Comparison of ENCODE assay signal across 8 mouse cellular contexts in genomic region chr11:60454745-60455087, GRCm38 (mm10). TPM values are rescaled to one million over a fixed set of nuclear protein-coding genes. Genes with fewer than 3 reads are reported as not detected.
DNase-seq lines count a peak whose midpoint lies in the region; ATAC-seq and TF ChIP-seq lines count a peak whose summit lies in the region.

No protein-coding gene starts in this region.

- peak overlapping the region; percentile 76 for H3K4me3 ChIP-seq in lung, adult 2 months (replicated peaks; ENCODE audit: extremely low read depth, low read depth, low read length)
- peak overlapping the region; percentile 58 for H3K4me3 ChIP-seq in embryonic facial prominence, embryonic 12.5 days
- peak overlapping the region; percentile 73 for H3K4me3 ChIP-seq in hindbrain, embryonic 15.5 days
- peak overlapping the region; percentile 73 for H3K4me3 ChIP-seq in midbrain, embryonic 11.5 days (ENCODE audit: low read depth, low read length)

- intact Hi-C loops in left cerebral cortex, postnatal 36 days (cut with DNase I): loop anchor here (2.0 kb wide), 1 partner anchor 82 kb away; the partner anchor contains the start of gene Alkbh5

- DNase-seq in lung, adult 2 months: no peak
- DNase-seq in lung, postnatal 4 days: no peak
- no peak for DNase-seq in midbrain, embryonic 11.5 days (ENCODE audit: low spot score, missing footprints)
- no peak for DNase-seq in left cerebral cortex, postnatal 36 days (ENCODE audit: low spot score in 2 of 2)
- DNase-seq in gastrocnemius, postnatal 4 days (ENCODE audit: low spot score in 2 of 2): no peak
- no peak for DNase-seq in thymus, postnatal 25 days

- H3K4me2 ChIP-seq in embryonic facial prominence, embryonic 12.5 days (replicated peaks): peak overlapping the region; percentile 84
- H3K4me2 ChIP-seq in hindbrain, embryonic 15.5 days: peak overlapping the region; percentile 85
- H3K4me2 ChIP-seq in midbrain, embryonic 11.5 days: peak overlapping the region; percentile 56

- no peaks in the 10 kb centered on the region for H3K9me3 ChIP-seq in embryonic facial prominence, embryonic 12.5 days
- no peaks in the 10 kb centered on the region for H3K9me3 ChIP-seq in hindbrain, embryonic 15.5 days
- no peaks in the 10 kb centered on the region for H3K9me3 ChIP-seq in midbrain, embryonic 11.5 days (ENCODE audit: control insufficient read depth, low read length)

- TF ChIP-seq POLR2A in lung, adult 2 months (IDR thresholded peaks at IDR 0.05; ENCODE audit: borderline replicate concordance, extremely low read depth, low read depth, low read length): no peak

- H3K27me3 ChIP-seq in embryonic facial prominence, embryonic 12.5 days: no peaks in the 10 kb centered on the region
- no peaks in the 10 kb centered on the region for H3K27me3 ChIP-seq in hindbrain, embryonic 15.5 days
- H3K27me3 ChIP-seq in midbrain, embryonic 11.5 days (ENCODE audit: control insufficient read depth, insufficient read depth, low read length): no peaks in the 10 kb centered on the region

- ATAC-seq in embryonic facial prominence, embryonic 12.5 days (ENCODE audit: insufficient number of reproducible peaks, insufficient read depth, low FRiP score, low TSS enrichment): no peak
- ATAC-seq in hindbrain, embryonic 15.5 days (ENCODE audit: low FRiP score, low read depth): peak; percentile 60
- peak; percentile 46 for ATAC-seq in midbrain, embryonic 11.5 days (ENCODE audit: low FRiP score)

- 0 out of 2 replicates have a peak overlapping the region, but pooled peaks have one; percentile 46 for H3K27ac ChIP-seq in embryonic facial prominence, embryonic 12.5 days
- peak overlapping the region; percentile 69 for H3K27ac ChIP-seq in hindbrain, embryonic 15.5 days (replicated peaks)
- no peak overlapping the region for H3K27ac ChIP-seq in midbrain, embryonic 11.5 days (ENCODE audit: low read depth, low read length)

- H3K4me1 ChIP-seq in lung, adult 2 months (ENCODE audit: control insufficient read depth, insufficient read depth, low read length): peaks cover 9% of the 10 kb centered on the region
- peaks cover 11% of the 10 kb centered on the region for H3K4me1 ChIP-seq in embryonic facial prominence, embryonic 12.5 days
- peaks cover 17% of the 10 kb centered on the region for H3K4me1 ChIP-seq in hindbrain, embryonic 15.5 days (replicated peaks)
- peaks cover 5% of the 10 kb centered on the region for H3K4me1 ChIP-seq in midbrain, embryonic 11.5 days (ENCODE audit: control insufficient read depth, insufficient read depth, low read length)

- no peak for TF ChIP-seq CTCF in lung, adult 2 months (IDR thresholded peaks at IDR 0.05; ENCODE audit: insufficient read depth, low read length)

- peak overlapping the region; percentile 73 for H3K9ac ChIP-seq in embryonic facial prominence, embryonic 12.5 days
- H3K9ac ChIP-seq in hindbrain, embryonic 15.5 days: peak overlapping the region; percentile 74
- H3K9ac ChIP-seq in midbrain, embryonic 11.5 days (ENCODE audit: low read length): peak overlapping the region; percentile 80

- WGBS in lung, adult 2 months: under 1% methylated on average over 17 of the region's 17 CpGs
- under 1% methylated on average over 17 of the region's 17 CpGs for WGBS in embryonic facial prominence, embryonic 12.5 days
- under 1% methylated on average over 17 of the region's 17 CpGs for WGBS in hindbrain, embryonic 15.5 days
- WGBS in midbrain, embryonic 11.5 days: under 1% methylated on average over 17 of the region's 17 CpGs

- H3K36me3 ChIP-seq in embryonic facial prominence, embryonic 12.5 days: peaks cover 30% of the 10 kb centered on the region
- H3K36me3 ChIP-seq in hindbrain, embryonic 15.5 days: peaks cover 33% of the 10 kb centered on the region
- peaks cover 6% of the 10 kb centered on the region for H3K36me3 ChIP-seq in midbrain, embryonic 11.5 days (ENCODE audit: control insufficient read depth, insufficient read depth, low read length)

RNA-seq across cellular contexts. Expression of gene Drg2, which starts 0.3 kb away (rescaled TPM):
- polyA plus RNA-seq in lung, adult 2 months (2012; rRNA removed): 31.7 and 40.3 TPM in 2 replicates
- polyA plus RNA-seq in embryonic facial prominence, embryonic 12.5 days (2016; fragmentation: Nextera tagmentation; extraction: Ambion mirVana): 118 and 122 TPM in 2 replicates
- 95.5 and 99.9 TPM in 2 replicates for polyA plus RNA-seq in hindbrain, embryonic 15.5 days (2015; fragmentation: Nextera tagmentation; extraction: Ambion mirVana)
- polyA plus RNA-seq in midbrain, embryonic 11.5 days (2014; fragmentation: Nextera tagmentation; extraction: Ambion mirVana): 112 and 125 TPM in 2 replicates
- total RNA-seq in left cerebral cortex, postnatal 36 days (2021): 10 to 100 TPM; 74.9 to 77.6 TPM
- 10 to 100 TPM; 43.6 to 44.5 TPM for total RNA-seq in gastrocnemius, postnatal 4 days (2021)

RNA-seq across cellular contexts. Expression of gene Myo15, which starts 14.4 kb away (rescaled TPM):
- polyA plus RNA-seq in lung, adult 2 months (2012; rRNA removed): 0.43 and 0.45 TPM in 2 replicates
- 0.52 and 0.63 TPM in 2 replicates for polyA plus RNA-seq in embryonic facial prominence, embryonic 12.5 days (2016; fragmentation: Nextera tagmentation; extraction: Ambion mirVana)
- 0.19 and 0.22 TPM in 2 replicates for polyA plus RNA-seq in hindbrain, embryonic 15.5 days (2015; fragmentation: Nextera tagmentation; extraction: Ambion mirVana)
- polyA plus RNA-seq in midbrain, embryonic 11.5 days (2014; fragmentation: Nextera tagmentation; extraction: Ambion mirVana): 0.01 and 0.04 TPM in 2 replicates
- total RNA-seq in left cerebral cortex, postnatal 36 days (2021): under 1 TPM; 0.11 to 0.12 TPM
- under 1 TPM; 0.05 to 0.18 TPM for total RNA-seq in gastrocnemius, postnatal 4 days (2021)

RNA-seq across cellular contexts. Expression of gene Atpaf2, which starts 36.5 kb away (rescaled TPM):
- polyA plus RNA-seq in lung, adult 2 months (2012; rRNA removed): 17.6 and 23.8 TPM in 2 replicates
- polyA plus RNA-seq in embryonic facial prominence, embryonic 12.5 days (2016; fragmentation: Nextera tagmentation; extraction: Ambion mirVana): 48.8 and 51.9 TPM in 2 replicates
- 41.1 and 41.4 TPM in 2 replicates for polyA plus RNA-seq in hindbrain, embryonic 15.5 days (2015; fragmentation: Nextera tagmentation; extraction: Ambion mirVana)
- polyA plus RNA-seq in midbrain, embryonic 11.5 days (2014; fragmentation: Nextera tagmentation; extraction: Ambion mirVana): 39.9 and 40.5 TPM in 2 replicates
- total RNA-seq in left cerebral cortex, postnatal 36 days (2021): 10 to 100 TPM; 29.9 to 31.5 TPM
- 10 to 100 TPM; 29.3 to 31.7 TPM for total RNA-seq in gastrocnemius, postnatal 4 days (2021)

RNA-seq across cellular contexts. Expression of gene Gid4, which starts 37.8 kb away (rescaled TPM):
- 32.2 and 36.7 TPM in 2 replicates for polyA plus RNA-seq in lung, adult 2 months (2012; rRNA removed)
- 28.0 and 28.9 TPM in 2 replicates for polyA plus RNA-seq in embryonic facial prominence, embryonic 12.5 days (2016; fragmentation: Nextera tagmentation; extraction: Ambion mirVana)
- 24.1 and 25.2 TPM in 2 replicates for polyA plus RNA-seq in hindbrain, embryonic 15.5 days (2015; fragmentation: Nextera tagmentation; extraction: Ambion mirVana)
- 32.3 and 33.1 TPM in 2 replicates for polyA plus RNA-seq in midbrain, embryonic 11.5 days (2014; fragmentation: Nextera tagmentation; extraction: Ambion mirVana)
- 10 to 100 TPM; 52.1 to 54.8 TPM for total RNA-seq in left cerebral cortex, postnatal 36 days (2021)
- 10 to 100 TPM; 21.0 to 23.6 TPM for total RNA-seq in gastrocnemius, postnatal 4 days (2021)
